ENCODE assay signal across 7 mouse cellular contexts in the genomic region with DNA sequence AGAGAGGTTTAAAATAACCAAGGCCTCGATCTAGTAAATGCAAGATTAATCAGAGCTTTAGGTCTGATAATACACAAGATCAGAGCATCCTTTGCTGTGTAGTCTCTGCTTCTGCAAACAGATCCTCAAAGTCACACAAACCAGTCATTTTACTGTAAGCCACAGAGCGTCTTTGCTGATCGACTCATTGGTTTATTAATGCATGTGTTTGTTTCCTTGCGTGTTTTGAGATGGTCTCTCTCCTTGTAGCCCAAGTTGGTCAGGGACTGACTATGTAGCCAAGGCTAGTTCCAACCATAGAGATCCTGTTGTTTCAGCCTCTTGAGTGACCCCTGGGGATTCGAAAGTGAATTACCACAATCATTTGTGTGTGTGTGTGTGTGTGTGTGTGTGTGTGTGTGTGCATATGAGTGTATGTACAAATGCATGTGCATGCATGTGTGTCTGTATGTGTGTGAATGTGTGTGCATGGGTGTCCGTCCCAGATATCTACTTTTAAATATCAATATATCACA. TPM values are rescaled to one million over a fixed set of nuclear protein-coding genes. Genes with fewer than 3 reads are reported as not detected.
DNase-seq lines count a peak whose midpoint lies in the region; ATAC-seq lines count a peak whose summit lies in the region.

No protein-coding gene starts in this region.

- no peaks in the 10 kb centered on the region for H3K36me3 ChIP-seq in lung, embryonic 15.5 days
- H3K36me3 ChIP-seq in embryonic facial prominence, embryonic 14.5 days (ENCODE audit: control insufficient read depth, insufficient read depth, low read length), result no peaks in the 10 kb centered on the region
- H3K36me3 ChIP-seq in limb, embryonic 11.5 days (ENCODE audit: control insufficient read depth, insufficient read depth, low read length), result no peaks in the 10 kb centered on the region
- H3K36me3 ChIP-seq in stomach, embryonic 15.5 days, result no peaks in the 10 kb centered on the region

- peaks cover 7% of the 10 kb centered on the region; the same call in 1 of the 2 replicates for H3K4me1 ChIP-seq in lung, embryonic 15.5 days
- H3K4me1 ChIP-seq in embryonic facial prominence, embryonic 14.5 days (ENCODE audit: control insufficient read depth, insufficient read depth, low read length), result peaks cover 7% of the 10 kb centered on the region
- H3K4me1 ChIP-seq in limb, embryonic 11.5 days (ENCODE audit: control insufficient read depth, insufficient read depth, low read length), result no peaks in the 10 kb centered on the region
- H3K4me1 ChIP-seq in stomach, embryonic 15.5 days, result no peaks in the 10 kb centered on the region

- H3K27me3 ChIP-seq in lung, embryonic 15.5 days, result no peaks in the 10 kb centered on the region
- no peaks in the 10 kb centered on the region for H3K27me3 ChIP-seq in embryonic facial prominence, embryonic 14.5 days (replicated peaks; ENCODE audit: control insufficient read depth, insufficient read depth, low read length)
- no peaks in the 10 kb centered on the region for H3K27me3 ChIP-seq in limb, embryonic 11.5 days (ENCODE audit: control insufficient read depth, insufficient read depth, low read length)
- H3K27me3 ChIP-seq in stomach, embryonic 15.5 days (replicated peaks), result no peaks in the 10 kb centered on the region

- WGBS in lung, embryonic 15.5 days, result 74% methylated on average over 6 of the region's 6 CpGs
- WGBS in embryonic facial prominence, embryonic 14.5 days, result 78% methylated on average over 6 of the region's 6 CpGs
- WGBS in limb, embryonic 11.5 days, result 84% methylated on average over 6 of the region's 6 CpGs
- 76% methylated on average over 6 of the region's 6 CpGs for WGBS in stomach, embryonic 15.5 days

- ATAC-seq in lung, embryonic 15.5 days (ENCODE audit: borderline replicate concordance, extremely low read depth, low FRiP score, low TSS enrichment), result no peak
- no peak for ATAC-seq in embryonic facial prominence, embryonic 14.5 days (ENCODE audit: low read depth)
- no peak for ATAC-seq in limb, embryonic 11.5 days (ENCODE audit: insufficient number of reproducible peaks, low FRiP score, low TSS enrichment, low read depth)
- no peak for ATAC-seq in stomach, embryonic 15.5 days (ENCODE audit: insufficient read depth, low FRiP score, low read depth)
- no peak for ATAC-seq in frontal cortex, adult (ENCODE audit: low TSS enrichment)

- H3K4me2 ChIP-seq in lung, embryonic 15.5 days, result peak overlapping the region; percentile 93
- peak overlapping the region; percentile 92 for H3K4me2 ChIP-seq in embryonic facial prominence, embryonic 14.5 days (ENCODE audit: low read depth, low read length)
- peak overlapping the region; percentile 81; the same call in 1 of the 2 replicates for H3K4me2 ChIP-seq in limb, embryonic 11.5 days (ENCODE audit: low read depth, severe bottlenecking)
- peak overlapping the region; percentile 85 for H3K4me2 ChIP-seq in stomach, embryonic 15.5 days

- DNase-seq in lung, postnatal 14 days, result no peak
- peak; percentile 14 for DNase-seq in embryonic facial prominence, embryonic 14.5 days (ENCODE audit: low spot score)
- no peak for DNase-seq in limb, embryonic 11.5 days (ENCODE audit: low spot score)
- DNase-seq in left cerebral cortex, postnatal 4 days, result no peak

- no peak overlapping the region for H3K9ac ChIP-seq in lung, embryonic 15.5 days
- H3K9ac ChIP-seq in embryonic facial prominence, embryonic 14.5 days (ENCODE audit: low read depth, low read length), result peak overlapping the region; percentile 90; the same call in 1 of the 2 replicates
- H3K9ac ChIP-seq in limb, embryonic 11.5 days (ENCODE audit: low read length), result 0 out of 2 replicates have a peak overlapping the region, but pooled peaks have one; percentile 92
- H3K9ac ChIP-seq in stomach, embryonic 15.5 days, result no peak overlapping the region

- no peak overlapping the region for H3K27ac ChIP-seq in lung, embryonic 15.5 days
- H3K27ac ChIP-seq in embryonic facial prominence, embryonic 14.5 days (replicated peaks; ENCODE audit: low read depth, low read length), result 0 out of 2 replicates have a peak overlapping the region, but pooled peaks have one; percentile 55
- H3K27ac ChIP-seq in limb, embryonic 11.5 days (replicated peaks; ENCODE audit: low read depth, low read length), result no peak overlapping the region
- no peak overlapping the region for H3K27ac ChIP-seq in stomach, embryonic 15.5 days

- intact Hi-C loops in left cerebral cortex, postnatal 4 days (cut with DNase I), result no loop called here

- no peaks in the 10 kb centered on the region for H3K9me3 ChIP-seq in lung, embryonic 15.5 days
- no peaks in the 10 kb centered on the region for H3K9me3 ChIP-seq in embryonic facial prominence, embryonic 14.5 days (ENCODE audit: control insufficient read depth, low read length)
- no peaks in the 10 kb centered on the region for H3K9me3 ChIP-seq in limb, embryonic 11.5 days (ENCODE audit: control insufficient read depth, low read length)
- no peaks in the 10 kb centered on the region for H3K9me3 ChIP-seq in stomach, embryonic 15.5 days

- H3K4me3 ChIP-seq in lung, embryonic 15.5 days, result peak overlapping the region; percentile 70
- peak overlapping the region; percentile 66 for H3K4me3 ChIP-seq in embryonic facial prominence, embryonic 14.5 days (ENCODE audit: low read depth, low read length)
- no peak overlapping the region for H3K4me3 ChIP-seq in limb, embryonic 11.5 days (ENCODE audit: low read depth, low read length)
- H3K4me3 ChIP-seq in stomach, embryonic 15.5 days (replicated peaks), result no peak overlapping the region; the same call in 1 of the 2 replicates

RNA-seq across cellular contexts. Expression of gene Fam149a, which starts 22.9 kb away (rescaled TPM):
- polyA plus RNA-seq in lung, embryonic 15.5 days (2015; fragmentation: Nextera tagmentation; extraction: Ambion mirVana), result 11.4 and 13.8 TPM in 2 replicates
- polyA plus RNA-seq in embryonic facial prominence, embryonic 14.5 days (2014; fragmentation: Nextera tagmentation; extraction: Ambion mirVana), result 17.2 and 17.6 TPM in 2 replicates
- 13.6 and 15.0 TPM in 2 replicates for polyA plus RNA-seq in limb, embryonic 11.5 days (2014; fragmentation: Nextera tagmentation; extraction: Ambion mirVana)
- 18.3 and 24.8 TPM in 2 replicates for polyA plus RNA-seq in stomach, embryonic 15.5 days (2015; fragmentation: Nextera tagmentation; extraction: Ambion mirVana)
- 10 to 100 TPM; 21.0 to 22.6 TPM for total RNA-seq in left cerebral cortex, postnatal 4 days (2021)

RNA-seq across cellular contexts. Expression of gene Cyp4v3, which starts 26.1 kb away (rescaled TPM):
- 1.0 and 1.3 TPM in 2 replicates for polyA plus RNA-seq in lung, embryonic 15.5 days (2015; fragmentation: Nextera tagmentation; extraction: Ambion mirVana)
- polyA plus RNA-seq in embryonic facial prominence, embryonic 14.5 days (2014; fragmentation: Nextera tagmentation; extraction: Ambion mirVana), result 2.7 and 3.5 TPM in 2 replicates
- 0.95 and 1.2 TPM in 2 replicates for polyA plus RNA-seq in limb, embryonic 11.5 days (2014; fragmentation: Nextera tagmentation; extraction: Ambion mirVana)
- 3.6 and 4.5 TPM in 2 replicates for polyA plus RNA-seq in stomach, embryonic 15.5 days (2015; fragmentation: Nextera tagmentation; extraction: Ambion mirVana)
- 1 to 10 TPM; 2.7 to 3.0 TPM for total RNA-seq in left cerebral cortex, postnatal 4 days (2021)

RNA-seq across cellular contexts. Expression of gene Gm45753, which starts 50.9 kb away (rescaled TPM):
- 0.21 TPM in 1 of 2 replicates, not detected in the other for polyA plus RNA-seq in lung, embryonic 15.5 days (2015; fragmentation: Nextera tagmentation; extraction: Ambion mirVana)
- polyA plus RNA-seq in embryonic facial prominence, embryonic 14.5 days (2014; fragmentation: Nextera tagmentation; extraction: Ambion mirVana), result not detected in 2 replicates
- not detected in 2 replicates for polyA plus RNA-seq in limb, embryonic 11.5 days (2014; fragmentation: Nextera tagmentation; extraction: Ambion mirVana)
- polyA plus RNA-seq in stomach, embryonic 15.5 days (2015; fragmentation: Nextera tagmentation; extraction: Ambion mirVana), result 0.32 and 1.2 TPM in 2 replicates
- total RNA-seq in left cerebral cortex, postnatal 4 days (2021), result not detected

RNA-seq across cellular contexts. Expression of gene Tlr3, which starts 51.7 kb away (rescaled TPM):
- polyA plus RNA-seq in lung, embryonic 15.5 days (2015; fragmentation: Nextera tagmentation; extraction: Ambion mirVana), result 2.3 and 3.5 TPM in 2 replicates
- polyA plus RNA-seq in embryonic facial prominence, embryonic 14.5 days (2014; fragmentation: Nextera tagmentation; extraction: Ambion mirVana), result 2.1 and 2.6 TPM in 2 replicates
- 0.51 and 0.83 TPM in 2 replicates for polyA plus RNA-seq in limb, embryonic 11.5 days (2014; fragmentation: Nextera tagmentation; extraction: Ambion mirVana)
- polyA plus RNA-seq in stomach, embryonic 15.5 days (2015; fragmentation: Nextera tagmentation; extraction: Ambion mirVana), result 3.0 and 3.6 TPM in 2 replicates
- total RNA-seq in left cerebral cortex, postnatal 4 days (2021), result 1 to 10 TPM; 2.0 to 3.1 TPM

Comparison
In these comparisons a context has a peak if more than half of its experiments do, and no peak if none do; other contexts are left out.
1. H3K4me3 ChIP-seq: peak in lung, embryonic 15.5 days (single experiment) and embryonic facial prominence, embryonic 14.5 days (single experiment); none in limb, embryonic 11.5 days (single experiment) and stomach, embryonic 15.5 days (single experiment).
2. H3K9ac ChIP-seq: peak in embryonic facial prominence, embryonic 14.5 days (single experiment) and limb, embryonic 11.5 days (single experiment); none in lung, embryonic 15.5 days (single experiment) and stomach, embryonic 15.5 days (single experiment).
3. Peak in every context shown above with its lines, with median percentiles within 50 percentile points of each other: H3K4me2 ChIP-seq.